Mouse (Mus musculus) CD4-positive helper T cell, adult 2 months (primary cell): Measurements from ENCODE around the gene Gm37240.
A peak's percentile ranks its signal among the peaks of the same experiment; 100 is the strongest.
"Not testable (repeated sequence)": the region's sequence is repeated elsewhere in the genome, so short reads cannot be mapped to it uniquely, and the experiment has no call there.

ENCODE experiments used
- DNase-seq: peaks from one replicate; pipeline ENCODE4 v3.0.0-alpha.2; 2012; ENCODE audit warnings: low read depth, missing footprints, low spot score

The Gm37240 gene

GRCm38 (mm10) chr3:84906528-84906927 is 980.8 kb downstream of the Gm37240 start:
- DNase-seq: peak; percentile 47

- no peak for DNase-seq
Observed at GRCm38 (mm10) chr3:84897952-84898351, 989.4 kb downstream of the Gm37240 start.

- no peak for DNase-seq
Observed at GRCm38 (mm10) chr3:84890983-84891382, 996.3 kb downstream of the Gm37240 start.

DNA sequence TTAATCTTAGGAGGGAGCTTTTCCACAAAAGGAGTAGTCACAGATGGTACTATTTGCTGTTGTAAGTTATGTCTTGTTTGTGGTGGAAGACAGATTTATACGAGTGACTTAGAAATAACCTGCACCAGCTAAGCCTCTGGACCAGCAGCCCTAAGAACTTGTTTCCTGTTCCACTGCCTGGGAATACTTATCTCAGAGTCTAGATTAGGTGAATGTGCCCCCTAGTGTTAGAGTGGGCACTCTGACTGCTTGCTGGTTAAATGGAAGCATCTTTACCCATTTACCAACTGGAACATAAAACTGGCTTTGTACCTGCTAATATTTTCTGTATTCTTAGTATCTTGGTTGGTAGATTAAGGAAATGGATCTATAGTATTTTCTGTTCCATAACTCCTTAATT is 997.7 kb downstream of the Gm37240 start:
- DNase-seq: peak; percentile 10

GRCm38 (mm10) chr3:84883817-84884483 is 1003.4 kb downstream of the Gm37240 start:
- DNase-seq: no peak

DNA sequence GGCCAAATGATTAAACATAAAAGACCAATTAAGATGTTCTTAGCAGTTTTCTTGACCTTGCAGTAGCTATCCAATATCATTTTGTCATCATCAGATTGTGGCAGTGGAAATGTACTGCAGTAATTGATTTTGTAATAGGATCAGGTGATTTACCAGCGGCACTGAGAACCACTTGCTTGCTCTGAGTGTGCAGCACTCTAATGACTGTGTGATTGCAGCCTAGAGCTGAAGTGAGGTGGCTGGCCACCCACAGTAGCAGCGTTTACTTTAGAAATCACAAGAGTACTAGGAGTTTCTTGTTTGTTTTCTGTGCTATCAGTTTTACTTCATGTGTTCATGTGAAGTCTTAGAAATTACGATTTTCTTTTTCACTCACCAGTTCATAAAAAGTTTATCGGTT is 1011.1 kb downstream of the Gm37240 start:
- DNase-seq: no peak

DNA sequence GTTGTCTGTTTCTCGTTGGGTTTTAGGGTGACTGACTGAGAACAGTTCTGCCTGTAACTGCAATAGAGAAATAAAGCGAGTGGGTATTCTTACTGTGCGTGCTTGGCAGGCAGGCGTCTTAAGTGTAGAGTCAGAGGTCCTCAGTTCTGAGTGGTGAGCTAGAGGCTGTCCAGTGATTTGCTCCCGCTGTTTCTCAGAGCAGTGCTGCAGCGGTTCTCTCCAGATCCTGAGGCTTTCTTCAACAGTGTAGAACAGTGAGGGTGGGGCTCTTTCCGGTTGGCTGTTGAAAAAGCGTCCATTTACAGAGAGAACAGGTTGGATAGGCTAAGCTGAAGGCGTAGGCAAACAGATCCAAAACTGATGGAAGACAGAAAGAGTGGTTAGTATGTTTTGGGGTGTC is 1012.0 kb downstream of the Gm37240 start:
- no peak for DNase-seq

DNA sequence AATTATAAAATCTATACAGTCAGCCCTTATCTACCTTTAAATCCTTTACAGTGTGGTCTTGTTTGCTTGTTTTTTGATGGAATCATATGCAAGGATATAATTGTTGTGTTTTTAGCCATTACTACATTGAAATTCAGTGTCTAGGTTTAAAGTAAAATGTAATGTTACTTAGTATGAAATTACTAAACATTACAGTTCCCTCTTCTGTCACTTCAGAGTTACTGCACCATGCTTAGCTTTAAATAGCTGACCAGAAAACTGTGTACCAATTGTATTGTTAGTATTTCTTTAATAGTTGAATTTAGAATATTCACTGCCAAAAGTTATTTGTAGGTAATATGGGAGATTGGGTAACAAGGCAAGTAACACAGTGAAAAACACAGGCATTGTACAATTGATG is 1017.2 kb downstream of the Gm37240 start:
- DNase-seq: no peak

DNA sequence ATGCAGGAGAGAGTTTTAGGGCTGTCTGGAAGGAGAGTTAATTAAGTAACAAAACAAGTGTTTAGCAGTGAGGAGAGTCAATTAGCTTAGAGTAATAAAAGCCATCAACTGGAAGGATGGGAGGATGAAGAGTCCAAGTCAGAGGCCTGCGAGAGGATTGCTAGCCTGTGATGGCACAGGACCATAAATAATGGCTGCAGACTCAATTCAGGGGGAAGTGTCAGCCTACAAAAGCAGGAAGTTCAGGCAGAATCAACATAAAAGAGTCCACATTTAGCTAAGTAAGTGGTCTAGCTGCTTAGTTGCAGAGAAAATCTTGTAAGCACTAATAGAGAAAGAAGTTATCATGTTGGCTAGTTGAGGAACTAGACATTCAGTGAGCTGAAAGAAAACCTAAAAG is 1019.3 kb downstream of the Gm37240 start:
- DNase-seq: no peak

- no peak for DNase-seq
Observed at GRCm38 (mm10) chr3:84867434-84867975, 1019.8 kb downstream of the Gm37240 start.

- DNase-seq: no peak
Observed at GRCm38 (mm10) chr3:84866866-84867265, 1020.5 kb downstream of the Gm37240 start.

GRCm38 (mm10) chr3:84865684-84866083 is 1021.6 kb downstream of the Gm37240 start:
- DNase-seq: no peak

GRCm38 (mm10) chr3:84861817-84862216 is 1025.5 kb downstream of the Gm37240 start:
- DNase-seq: not testable (repeated sequence)

DNA sequence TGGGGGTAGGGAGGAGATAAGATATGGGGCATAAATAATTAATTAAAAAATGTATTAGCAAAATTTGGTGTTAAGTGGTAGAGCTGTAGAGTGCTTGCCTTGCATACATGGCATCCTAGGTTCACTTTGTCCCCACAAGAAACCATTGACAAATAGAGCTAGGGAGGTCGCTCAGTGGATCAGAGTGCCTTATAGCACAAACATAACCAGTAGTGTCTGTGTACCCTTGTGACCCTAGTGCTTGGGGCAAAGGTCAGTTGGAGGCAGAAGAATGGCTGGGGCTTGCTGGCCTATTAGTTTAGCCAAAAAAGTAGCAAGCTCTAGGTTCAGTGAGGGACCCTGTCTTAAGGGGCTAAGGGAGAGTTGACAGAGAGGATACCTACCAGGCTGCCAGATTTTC is 1026.6 kb downstream of the Gm37240 start:
- DNase-seq: no peak

DNA sequence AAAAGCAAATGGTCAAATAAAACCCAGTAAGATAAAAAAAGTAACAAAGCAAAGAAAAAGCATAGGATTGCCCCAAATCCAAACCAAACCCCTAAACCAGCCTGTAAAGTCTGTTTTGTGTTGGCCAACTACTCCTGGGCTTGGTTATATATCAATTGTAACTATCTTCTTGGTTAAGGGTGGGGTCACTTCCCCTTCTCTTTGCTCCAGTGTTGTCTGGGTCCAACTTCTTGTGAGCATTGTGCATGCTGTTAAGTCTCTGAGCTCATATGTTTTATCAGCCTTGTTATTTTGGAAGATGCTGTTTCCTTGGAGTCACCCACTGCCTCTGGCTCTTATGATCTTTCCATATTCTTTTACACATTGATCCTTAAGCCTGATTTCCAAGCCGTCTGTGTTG is 1032.9 kb downstream of the Gm37240 start:
- DNase-seq: no peak

DNA sequence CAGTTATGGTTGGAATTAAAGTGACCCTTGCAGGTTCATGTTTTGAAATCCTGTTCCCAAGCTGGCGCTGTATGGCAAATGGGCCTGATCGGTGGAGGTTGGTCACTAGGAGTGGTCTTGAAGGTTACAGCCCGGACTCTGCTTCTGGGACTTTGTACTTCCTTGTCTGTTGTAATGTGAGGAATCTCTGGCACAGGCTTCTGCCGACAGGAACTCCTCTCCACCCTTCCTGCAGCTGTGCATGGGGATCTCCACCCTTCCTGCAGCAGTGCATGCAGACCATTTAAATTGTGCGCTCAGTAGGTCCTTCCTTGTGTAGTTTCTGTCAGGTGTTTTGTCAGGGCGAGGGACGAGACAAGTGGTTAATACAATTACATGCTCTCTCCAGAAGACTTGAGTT is 1034.4 kb downstream of the Gm37240 start:
- DNase-seq: no peak

DNA sequence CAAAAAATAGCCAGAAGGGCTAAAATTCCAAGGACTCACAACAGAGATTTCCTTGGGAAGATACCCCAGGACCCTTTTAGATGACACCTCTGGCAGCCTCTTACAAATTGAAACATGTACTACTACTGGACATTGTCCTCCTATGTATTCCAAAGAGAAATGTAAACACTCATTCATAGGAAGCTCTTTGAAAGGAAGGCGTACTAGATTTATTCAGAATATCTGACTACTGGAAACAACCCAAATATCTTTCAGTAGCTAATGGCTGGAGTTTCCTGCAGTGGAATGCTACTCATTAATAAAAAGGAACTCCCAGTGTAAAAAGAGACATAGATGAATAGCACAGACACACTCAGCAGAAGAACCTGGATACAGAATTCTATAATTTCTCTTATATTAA is 1035.5 kb downstream of the Gm37240 start:
- no peak for DNase-seq

- DNase-seq: no peak
Observed at GRCm38 (mm10) chr3:84850418-84850817, 1036.9 kb downstream of the Gm37240 start.

GRCm38 (mm10) chr3:84848798-84849197 is 1038.5 kb downstream of the Gm37240 start:
- peak; percentile 84 for DNase-seq

DNA sequence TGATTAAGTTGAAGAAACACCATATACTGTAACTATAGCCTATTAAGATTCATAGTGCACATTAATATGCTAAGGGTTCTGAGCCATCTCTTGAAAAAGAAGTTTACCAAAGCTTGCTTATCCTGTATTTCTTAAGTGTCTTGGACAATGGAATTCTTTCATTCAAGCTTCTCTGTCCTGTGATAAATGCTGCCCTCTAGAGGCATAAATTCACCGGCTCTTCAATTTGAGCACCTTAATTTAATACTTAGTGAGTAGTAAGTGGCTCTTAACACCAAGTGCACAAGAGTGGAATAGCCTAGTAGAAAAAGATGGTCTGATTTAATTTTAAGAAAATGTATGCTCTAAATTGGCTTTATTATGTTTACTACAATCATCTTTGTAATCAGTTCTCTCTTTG is 1043.7 kb downstream of the Gm37240 start:
- peak; percentile 61 for DNase-seq

DNA sequence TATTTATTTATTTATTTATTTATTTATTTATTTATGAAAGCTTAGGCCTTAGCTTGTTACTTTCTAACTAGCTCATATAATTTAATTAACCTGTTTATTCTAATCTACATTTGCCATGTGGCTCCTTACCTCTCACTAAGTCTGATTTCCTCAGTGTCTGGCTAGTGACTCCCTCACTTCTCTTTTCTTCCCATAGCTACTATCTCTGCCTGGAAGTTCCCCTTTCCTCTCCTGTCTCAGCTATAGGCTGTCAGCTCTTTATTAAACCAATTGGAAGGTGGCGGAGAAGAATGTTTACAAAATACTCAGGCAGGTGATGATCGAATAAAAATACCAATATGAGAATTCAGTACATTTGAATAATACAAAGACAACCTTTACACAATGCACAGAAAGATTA is 1044.5 kb downstream of the Gm37240 start:
- DNase-seq: no peak

DNA sequence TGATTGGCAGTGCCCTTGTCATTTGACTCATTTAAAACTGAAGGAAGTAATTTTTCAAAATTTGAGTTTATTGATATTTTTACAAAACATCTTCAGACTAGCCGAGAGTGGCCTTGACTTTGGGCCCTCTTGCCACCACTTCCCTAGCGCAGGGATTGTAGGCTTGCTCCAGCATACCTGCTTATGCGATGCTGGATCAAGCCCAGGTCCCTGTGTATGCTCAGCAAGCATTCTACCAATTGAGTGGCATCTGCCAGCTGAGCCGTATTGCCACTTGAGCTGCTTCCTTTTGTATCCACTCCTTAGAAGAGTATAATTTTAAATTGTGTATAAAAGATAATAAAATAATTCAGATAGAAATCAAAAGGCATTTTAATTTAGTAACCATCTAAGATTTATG is 1046.0 kb downstream of the Gm37240 start:
- no peak for DNase-seq

- DNase-seq: no peak
Observed at GRCm38 (mm10) chr3:84839499-84839898, 1047.8 kb downstream of the Gm37240 start.

- DNase-seq: no peak
Observed at GRCm38 (mm10) chr3:84837984-84838383, 1049.3 kb downstream of the Gm37240 start.
